Mouse (Mus musculus) layer of hippocampus, adult 9-11 months (tissue): ENCODE results near the gene Agk.
A peak's percentile ranks its signal among the peaks of the same experiment; 100 is the strongest.

Experiments used
- DNase-seq: peaks from one replicate; pipeline ENCODE4 v3.0.0; 2022

Agk gene

DNA sequence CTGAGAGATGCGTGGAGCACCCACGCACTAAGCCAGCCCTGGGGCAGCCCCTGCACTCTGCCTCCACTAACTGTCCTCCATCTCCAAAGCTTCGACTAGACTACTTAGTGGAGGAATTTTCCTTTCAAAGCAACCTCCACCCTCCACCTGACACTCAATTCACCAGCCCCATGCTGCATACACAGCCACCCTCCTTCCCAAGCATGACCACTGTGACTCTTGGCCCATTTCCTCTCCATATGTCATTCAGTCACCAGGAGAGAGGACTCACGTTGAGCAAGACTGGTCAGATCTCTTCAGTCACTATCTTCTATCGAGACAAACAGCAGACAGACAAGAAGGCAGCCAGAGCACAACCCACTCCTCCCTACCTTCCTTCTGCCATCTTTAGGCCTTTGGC lies 88.1 kb downstream of the Agk start:
- DNase-seq: no peak

DNA sequence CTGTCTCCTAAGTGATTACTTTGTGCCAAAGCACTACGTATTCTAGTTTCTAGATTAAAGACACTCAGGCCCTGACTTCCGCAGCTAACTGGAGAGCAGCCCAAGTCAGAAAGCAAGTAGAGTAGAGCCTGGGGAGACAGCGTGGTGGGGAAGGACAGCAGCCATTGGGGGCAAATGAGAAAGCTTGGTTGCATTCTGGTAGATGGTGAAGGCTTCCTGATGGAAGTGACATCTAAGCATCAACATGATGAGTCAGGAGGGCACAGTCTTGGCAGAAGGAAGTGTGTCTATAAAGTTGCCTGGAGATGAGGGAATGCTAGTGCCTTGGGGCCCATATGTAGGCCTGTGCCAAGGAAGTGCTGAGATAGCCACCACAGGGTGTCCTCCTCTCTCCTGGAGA lies 88.6 kb downstream of the Agk start:
- no peak for DNase-seq

DNA sequence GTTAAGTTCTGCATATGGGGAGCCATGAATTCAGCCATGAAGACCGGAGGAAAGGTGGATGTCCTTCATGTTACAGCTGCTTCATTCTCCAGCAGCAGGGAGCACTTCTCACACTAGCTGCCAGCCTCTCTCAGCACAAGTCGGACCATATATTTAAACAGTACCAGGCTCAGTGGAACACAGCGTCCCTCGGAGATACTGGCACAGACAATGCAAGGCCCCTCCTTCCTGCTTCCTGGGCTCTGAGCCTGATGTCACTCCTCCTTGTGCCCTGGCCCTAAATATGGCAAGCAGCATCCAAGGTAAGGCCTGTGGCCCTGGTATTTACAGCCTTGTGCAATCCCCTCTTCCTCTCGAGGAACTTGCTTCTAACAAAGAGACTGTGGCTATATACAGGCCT lies 90.8 kb downstream of the Agk start:
- DNase-seq: no peak

DNA sequence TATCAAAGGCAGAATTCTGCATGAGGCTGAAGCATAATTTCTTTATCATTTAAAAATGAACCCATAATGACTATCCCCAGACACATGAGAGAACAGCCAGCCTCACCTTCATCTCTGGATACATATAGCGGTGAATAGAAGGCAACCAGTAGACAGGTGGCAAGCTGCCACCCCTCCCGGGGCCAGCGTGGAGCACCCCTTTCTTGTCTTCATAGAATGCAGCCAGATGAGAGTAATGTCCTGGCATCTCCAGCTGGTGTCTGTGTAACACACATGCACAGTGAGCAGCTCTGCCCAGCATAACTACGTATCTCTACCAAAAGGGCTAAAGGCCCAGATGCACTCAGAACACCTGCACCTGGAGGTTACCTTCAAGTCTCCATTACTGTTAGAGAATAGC lies 93.4 kb downstream of the Agk start:
- DNase-seq: no peak

DNA sequence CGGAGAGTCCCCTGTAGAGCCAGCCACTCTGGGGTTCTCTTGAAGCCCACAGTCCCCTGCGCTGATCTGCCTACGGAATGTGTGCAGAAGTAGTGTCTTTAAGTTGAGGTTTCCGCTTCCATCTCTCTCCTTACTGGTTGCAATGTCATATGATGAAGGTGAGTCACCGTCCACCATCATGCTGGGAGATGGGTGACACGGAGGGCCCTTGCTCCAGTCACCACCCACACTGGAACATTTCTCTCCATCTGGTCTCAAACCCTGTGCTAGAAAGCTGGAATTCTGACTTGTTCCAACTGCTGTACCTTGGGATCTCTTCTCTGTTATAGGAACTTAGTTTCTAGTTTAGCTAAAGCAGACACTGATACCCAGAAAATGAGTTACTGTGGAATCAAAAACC lies 96.1 kb downstream of the Agk start:
- no peak for DNase-seq

DNA sequence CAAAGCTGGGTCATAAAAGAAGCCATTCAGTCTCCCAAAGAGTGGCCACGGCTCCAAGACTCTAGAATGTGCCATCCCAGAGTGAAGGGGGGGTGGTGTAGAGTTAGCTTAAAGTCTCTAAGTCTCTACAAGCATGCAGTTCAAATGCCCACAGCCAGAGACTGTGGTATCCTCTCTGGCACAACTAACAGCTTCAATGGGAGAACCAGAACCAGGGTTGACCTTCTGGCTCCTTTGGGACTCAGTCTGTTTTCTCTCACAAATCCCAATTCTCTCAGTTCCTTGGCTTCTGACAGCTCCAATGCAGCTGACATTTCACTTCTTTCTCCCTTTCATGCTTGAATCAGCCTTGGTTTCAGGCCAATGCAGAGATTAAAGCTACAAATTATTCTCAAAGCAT lies 98.0 kb downstream of the Agk start:
- no peak for DNase-seq

DNA sequence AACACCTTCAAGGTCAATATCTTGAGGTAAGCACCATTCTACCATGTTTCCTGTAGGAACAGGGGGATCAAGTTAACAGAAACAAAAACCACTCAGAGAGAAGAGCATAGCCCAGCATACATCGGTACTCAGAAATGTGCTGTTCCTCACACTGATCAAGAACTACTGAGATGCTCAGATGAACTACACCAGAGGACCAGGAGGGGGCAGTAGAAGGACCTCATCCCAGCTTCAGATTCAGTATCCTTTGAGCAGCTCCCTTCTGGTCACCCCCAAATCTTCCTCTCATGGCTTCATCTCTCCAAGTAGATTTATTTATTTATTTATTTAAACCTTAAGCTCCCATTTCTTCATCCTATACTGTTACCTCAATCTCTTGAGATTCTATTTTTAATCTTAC lies 98.8 kb downstream of the Agk start:
- DNase-seq: peak; percentile 36

DNA sequence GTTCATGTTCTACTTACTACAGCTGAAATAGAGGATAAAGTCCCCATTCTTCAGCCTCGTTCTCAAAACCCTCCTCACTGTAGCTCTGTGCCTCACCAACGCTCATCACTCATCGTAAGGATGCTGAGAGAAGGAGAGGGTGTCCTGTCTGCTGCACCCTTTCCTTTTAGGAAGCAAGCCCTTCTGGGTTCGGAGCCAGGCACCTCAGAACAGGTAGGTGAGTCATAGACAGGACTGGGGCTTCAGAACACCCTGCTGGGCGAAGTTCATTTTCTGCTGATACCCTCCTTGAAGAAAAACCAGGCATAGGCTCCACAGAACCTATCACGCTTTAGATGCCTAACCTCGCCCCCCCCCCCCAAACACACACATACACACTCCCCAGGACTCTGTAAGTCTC lies 102.5 kb downstream of the Agk start:
- DNase-seq: no peak

DNA sequence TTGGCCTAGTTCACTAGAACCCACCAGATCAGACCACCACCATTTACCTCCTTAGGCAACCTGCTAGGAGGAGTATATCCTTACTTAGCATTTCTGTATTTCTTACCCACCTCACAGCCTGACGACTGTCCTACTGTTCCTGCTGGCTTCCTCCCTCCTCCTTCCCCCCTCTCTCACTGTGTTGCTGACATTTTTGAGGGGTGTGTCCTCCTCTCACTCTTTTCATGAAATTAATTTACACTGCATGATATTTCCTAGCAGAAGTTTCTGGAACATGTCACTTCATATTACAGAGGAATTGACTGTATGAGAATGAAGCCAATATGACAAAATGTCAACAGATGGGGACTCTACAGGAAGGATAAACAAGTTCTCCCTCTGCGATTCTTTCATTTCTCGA lies 103.7 kb downstream of the Agk start:
- no peak for DNase-seq

DNA sequence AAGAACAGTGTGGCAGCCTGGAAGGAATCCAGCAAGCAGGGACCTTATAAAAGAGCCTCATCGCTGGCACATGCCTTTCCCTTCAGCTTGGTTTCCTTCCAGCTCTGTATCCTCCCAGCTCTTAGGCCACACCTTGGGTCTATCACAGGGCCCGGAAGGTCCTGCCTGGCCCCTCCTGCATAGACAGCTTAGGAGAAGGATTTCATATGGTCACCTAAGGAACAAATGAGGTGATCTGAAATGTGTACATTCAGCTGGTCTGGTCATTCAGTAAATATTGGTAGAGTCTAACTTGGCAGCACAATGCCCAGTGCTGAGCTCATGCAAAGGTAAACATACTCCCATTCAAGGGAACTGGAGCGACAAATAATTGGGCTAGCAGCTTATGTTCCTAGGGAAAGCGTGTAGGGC lies 104.6 kb downstream of the Agk start:
- no peak for DNase-seq

DNA sequence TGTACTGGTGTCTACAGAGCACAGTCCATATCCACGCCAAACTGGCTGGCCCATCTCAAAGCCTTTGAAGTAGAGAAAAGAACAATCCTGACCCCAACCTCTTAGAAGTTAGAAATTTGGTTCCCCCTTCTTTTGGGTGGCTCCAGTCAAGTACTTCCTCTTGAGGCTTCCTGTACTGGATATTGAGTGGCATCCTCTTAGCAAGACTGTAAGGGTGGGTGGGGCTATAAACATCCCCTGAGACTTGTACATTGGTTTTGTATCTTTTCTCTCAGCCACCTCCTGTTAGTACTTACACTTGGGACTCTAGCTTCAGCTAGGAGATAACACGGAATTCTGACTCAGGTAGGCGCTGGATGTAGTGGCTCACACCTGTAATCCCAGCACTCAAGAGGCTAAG lies 105.3 kb downstream of the Agk start:
- no peak for DNase-seq

DNA sequence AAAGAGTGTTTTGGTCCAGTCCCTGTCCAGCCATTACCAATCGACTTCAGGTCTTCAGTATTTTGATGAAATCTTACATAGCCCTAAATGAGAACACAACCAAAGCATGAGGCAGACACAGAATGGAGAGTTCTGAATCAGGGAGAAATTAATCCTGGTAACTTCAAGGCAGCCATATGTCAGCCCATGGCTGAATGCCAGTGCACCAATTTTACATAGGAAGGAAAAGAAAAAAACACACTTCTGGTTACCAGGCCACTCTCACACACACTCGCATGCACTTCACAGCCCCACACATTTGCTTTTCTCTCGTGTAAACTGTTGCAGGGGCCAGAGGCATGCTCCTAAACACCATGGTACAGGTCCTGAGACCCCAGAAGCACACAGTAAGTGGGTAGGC lies 105.9 kb downstream of the Agk start:
- peak; percentile 30 for DNase-seq

DNA sequence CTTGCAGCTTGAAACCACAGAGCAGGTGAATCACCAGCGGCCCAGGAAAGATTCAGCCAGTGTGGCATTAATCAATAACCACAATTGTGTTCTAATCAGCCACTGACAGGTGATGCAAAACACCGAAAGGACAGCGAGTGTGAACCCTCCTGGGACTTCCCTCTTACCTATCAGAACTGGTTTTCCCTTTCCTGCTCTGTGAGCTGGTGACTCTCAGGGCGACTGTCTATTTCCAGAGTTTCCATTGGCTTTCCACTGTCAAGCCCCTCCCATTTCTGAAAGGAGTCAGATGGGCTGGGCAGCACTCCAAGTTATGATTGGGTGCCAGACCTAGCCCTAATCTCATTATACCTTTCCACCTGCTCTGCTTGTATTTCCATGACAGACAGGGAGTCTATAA lies 106.4 kb downstream of the Agk start:
- DNase-seq: no peak

DNA sequence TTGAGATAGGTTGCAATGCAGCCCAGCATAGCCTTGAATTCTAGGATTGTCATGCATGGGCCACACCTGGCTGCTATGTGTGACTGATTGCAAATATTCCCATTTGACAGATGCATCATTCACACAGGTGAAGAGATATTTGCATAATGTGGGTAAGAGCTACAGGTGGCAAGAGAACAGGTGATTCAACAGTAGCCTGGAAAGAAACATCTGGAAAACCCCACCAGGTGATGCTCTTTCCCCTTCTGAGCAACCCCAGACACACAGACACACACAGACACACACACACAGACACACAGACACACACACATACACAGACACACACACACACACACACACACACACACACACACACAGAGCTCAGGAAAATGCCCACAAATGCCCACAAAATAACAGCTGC lies 106.8 kb downstream of the Agk start:
- DNase-seq: no peak

DNA sequence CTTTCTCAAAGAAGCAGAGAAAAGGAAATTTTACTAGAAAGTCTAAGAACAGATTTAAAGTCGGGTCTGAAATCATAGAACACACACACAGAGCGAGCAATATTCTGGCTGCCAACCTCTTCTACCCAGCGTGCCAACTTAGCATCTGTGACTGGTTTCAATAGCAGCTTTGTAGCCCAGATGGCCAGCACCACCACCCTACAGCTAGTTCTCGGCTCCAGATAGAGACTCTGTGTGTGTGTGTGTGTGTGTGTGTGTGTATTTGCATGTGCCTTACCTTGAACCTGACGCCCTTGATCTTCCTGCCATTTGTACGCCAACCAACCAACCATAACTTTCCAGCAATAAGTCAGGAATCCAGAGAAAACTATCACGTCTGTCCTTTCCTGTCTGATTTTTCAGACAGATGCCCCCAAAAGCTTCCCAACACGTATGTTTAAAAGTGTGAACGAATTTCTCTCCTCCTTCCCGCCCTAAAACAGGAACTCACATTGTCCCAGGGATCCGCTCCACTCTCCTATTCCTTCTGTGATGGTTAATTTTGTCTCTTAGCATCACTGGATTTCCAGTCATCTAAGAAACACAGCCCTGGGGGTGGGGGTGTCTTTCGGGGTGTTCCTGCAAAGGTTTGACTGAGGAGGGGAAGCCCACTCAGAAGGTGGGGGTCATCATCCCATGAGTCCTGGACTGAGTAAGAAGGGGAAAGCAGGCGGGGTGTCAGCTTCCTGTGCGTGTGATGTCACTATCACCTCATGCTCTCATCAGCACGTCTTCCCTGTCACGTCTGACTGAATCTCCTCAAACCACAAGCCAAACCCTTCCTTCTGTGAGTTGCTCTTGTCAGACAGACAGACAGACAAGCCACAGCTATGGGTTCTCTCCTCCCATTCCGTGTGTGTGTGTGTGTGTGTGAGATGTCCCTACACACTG lies 107.6 kb downstream of the Agk start:
- DNase-seq: peak; percentile 93

DNA sequence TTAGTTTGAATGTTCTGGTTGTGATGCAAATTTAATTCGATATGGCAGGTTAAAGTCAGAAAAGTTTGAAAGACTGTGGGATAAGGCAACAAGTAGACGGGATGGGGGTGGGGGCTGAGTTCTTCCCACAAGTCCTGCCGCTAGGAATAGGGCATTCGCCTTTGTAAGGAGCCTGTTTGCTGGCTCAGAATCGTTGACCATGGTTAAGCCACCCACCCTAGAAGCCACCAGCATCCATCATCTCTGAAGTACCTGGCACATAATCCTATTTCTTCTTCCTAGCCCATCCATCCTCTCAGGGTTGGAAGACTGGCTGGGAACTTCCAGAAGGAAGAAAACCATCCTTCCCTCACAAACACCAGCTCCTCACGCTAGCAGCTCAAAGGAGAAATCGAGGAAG lies 109.7 kb downstream of the Agk start:
- no peak for DNase-seq

DNA sequence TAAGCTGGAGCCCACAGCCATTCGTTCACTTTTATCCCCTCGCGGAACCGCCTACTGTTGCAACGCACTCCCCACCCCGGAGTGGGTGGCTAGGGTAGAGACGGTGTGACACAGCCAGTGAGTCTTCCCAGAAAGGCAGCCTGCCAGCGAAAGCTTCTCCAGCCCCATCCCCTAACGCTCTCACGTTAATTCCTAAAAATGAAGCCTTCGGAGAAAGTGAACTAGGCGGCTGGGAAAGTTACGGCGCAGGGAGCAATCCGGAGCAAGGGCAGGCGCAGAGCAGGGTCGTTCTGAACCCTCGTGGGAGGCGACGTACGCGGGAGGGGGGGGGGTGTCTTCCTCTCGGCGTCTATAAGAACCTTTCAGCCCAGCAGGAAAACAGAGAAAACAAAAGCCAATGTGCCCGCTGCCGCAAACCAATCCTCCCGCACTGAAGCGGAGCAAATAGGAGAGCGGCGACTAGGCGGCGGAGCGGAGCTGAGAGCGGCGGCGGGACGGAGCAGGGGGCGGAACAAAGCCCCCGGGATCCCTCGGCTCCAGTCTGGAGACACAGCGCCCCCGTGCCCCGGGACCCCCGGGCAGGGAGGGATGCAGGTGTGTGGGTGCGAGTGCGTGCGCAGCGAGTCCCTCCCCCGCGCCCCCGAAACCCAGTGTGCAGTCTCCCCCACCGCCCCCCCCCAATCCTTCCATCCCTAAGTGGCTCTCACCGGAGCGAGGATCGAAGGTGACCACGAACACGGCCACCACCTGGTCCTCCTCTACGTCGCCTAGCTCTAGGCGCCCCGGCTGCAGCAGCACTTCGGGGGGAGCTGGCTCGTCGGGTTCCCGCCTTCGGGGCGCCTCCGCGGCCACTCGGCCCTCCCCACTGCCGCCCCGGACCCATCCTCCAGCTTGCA lies 110.4 kb downstream of the Agk start:
- peak; percentile 66 for DNase-seq

DNA sequence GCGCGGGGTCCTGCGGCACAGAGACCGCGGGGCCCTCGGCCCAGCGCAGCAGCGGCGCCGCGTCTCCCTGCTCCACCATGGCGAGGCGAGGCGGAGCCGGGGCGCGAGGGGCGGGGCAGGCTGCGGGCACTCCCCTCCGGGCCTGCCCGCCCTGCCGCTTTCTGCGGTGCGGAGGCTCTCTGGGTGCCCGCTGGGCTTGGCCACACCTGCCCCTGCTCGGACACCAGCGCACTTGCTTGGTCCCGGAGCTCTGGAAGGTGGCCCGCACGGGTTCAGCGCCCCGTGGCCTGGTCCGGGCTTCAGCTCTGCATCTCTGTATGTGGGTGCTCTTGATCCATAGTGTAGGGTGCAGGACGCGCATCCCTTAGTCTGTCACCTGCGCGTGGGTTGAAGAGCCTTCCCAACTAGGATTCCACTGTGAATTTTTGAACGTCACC lies 111.1 kb downstream of the Agk start, which contains the start of gene E330009J07Rik:
E330009J07Rik (minus strand) TSS at position 89 of the 437 bp plus-strand sequence.
- peak; percentile 73 for DNase-seq

DNA sequence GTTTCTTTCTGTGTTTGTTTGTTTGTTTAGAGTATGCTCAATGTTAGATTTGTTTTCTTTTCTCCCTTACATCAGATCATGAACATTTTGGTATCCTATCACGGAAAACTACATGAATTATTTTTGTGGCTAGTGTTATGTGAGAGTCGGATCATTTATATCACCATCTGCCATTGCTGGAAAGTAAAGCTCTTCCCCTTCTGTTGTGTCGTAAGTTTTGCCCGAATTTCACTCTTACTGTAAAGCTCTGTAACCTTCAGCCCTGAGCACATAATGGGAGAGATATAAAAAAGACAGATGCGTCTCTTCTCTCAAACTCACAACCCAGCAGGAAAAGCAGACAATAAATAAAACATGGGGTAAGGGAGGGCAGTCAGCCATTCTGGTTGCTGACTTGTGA lies 114.0 kb downstream of the Agk start, which contains the start of gene Wee2:
Wee2 (plus strand) TSS at position 153 of the 400 bp plus-strand sequence.
- DNase-seq: no peak

DNA sequence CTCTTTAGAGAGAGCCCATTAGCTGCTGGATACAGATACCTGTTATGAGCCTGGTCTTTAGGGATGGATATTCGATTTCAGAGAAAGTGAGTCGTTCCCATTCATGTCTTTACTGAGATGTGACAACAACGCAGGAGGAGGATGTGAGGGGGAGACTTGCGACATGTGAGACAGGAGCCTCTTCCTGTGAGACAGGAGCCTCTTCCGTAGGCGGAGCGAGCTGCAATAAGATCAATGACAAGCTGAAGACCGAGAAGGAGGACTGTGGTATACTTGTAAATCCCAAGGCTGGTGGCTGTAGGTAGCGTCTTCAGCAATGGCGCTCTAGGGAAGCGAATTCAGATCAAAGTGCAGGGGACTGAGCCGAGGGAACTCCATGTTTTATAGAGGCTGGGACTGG lies 114.8 kb downstream of the Agk start:
- no peak for DNase-seq

DNA sequence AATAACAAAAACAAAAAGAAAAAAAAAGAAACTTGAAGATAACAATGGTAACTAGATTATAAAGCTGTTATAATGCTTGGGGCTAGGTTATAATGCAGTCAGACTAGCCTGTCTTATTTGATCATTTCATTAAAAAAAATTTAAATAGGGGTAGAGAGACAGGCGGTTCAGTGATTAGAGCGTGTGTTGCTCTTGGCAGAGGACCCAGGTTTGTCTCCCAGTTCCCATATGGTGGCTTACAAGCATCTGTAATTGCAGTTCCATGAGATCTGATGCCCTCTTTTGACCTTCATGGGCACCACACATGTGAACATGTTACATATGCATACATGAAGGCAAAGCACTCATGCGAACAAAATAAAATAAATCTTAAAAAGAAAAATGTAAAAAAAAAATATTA lies 116.3 kb downstream of the Agk start:
- DNase-seq: no peak

DNA sequence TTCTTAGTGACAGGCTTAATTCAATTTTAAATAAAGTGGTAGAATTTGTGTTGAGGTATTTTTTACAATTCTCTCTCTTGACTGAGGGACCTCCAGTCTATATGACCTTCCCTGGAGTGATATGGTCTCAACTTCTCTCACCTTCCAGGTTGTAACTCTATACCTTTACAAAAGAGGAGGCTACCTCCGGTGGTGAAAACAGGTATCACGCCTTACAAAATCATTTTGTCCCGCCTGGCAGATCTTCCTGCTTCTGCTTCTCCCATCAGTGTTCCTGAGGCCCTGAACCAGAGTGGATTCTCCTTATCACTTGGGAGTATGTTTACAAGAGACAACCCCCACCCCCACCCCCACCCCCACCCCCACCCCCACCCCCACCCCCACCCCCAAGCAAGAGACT lies 116.8 kb downstream of the Agk start:
- DNase-seq: no peak

DNA sequence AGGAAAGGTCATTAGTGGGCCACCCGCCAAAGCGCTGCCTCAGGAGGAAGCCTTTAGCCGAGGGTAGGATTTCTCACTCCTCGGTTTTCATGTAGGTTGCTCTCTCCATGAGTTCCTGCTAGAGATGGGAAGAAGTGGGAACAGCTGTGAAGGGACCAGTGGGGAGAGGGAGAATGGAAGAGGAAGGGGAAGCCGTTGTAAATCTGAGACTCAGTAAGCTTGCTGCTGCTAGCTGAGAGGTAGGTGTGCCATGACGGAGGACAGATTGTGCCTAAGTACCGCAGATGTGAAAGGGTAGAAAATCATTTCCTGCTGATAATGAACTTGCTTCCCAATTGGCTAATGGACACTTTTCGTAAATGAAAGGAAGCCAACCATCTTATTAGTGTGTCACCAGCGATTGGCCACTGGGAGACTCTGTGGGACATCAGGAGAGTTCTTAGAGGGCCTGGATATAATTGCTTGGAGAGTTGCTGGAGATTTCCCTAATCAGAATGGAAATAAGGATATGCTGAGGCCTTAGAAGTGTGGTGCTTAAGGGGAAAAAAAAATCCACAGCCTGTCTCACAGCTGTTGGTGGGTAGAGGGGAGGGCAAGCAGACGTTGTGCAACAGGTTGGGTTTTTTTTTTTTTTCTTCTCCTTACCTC lies 118.4 kb downstream of the Agk start:
- DNase-seq: no peak
